ENCODE assay signal across 8 mouse cellular contexts in genomic region chr17:28523355-28524008, GRCm38 (mm10). TPM values are rescaled to one million over a fixed set of nuclear protein-coding genes. Genes with fewer than 3 reads are reported as not detected.
A peak's percentile ranks its signal among the peaks of the same experiment; 100 is the strongest.
DNase-seq lines count a peak whose midpoint lies in the region; ATAC-seq and TF ChIP-seq lines count a peak whose summit lies in the region.

No protein-coding gene starts in this region.

- no peak for DNase-seq in kidney, adult 2 months
- DNase-seq in kidney, postnatal 36 days = no peak
- DNase-seq in G1E (ENCODE audit: low spot score) = no peak
- DNase-seq in forebrain, postnatal 0 days = no peak
- DNase-seq in gastrocnemius, adult 8-10 months (ENCODE audit: low spot score in 2 of 2) = no peak
- no peak for DNase-seq in embryo, embryonic 10 days (ENCODE audit: low spot score)
- DNase-seq in Muller cell, postnatal 12 days (ENCODE audit: inconsistent ontology term) = no peak

- no peak for ATAC-seq in G1E (ENCODE audit: extremely low read depth, insufficient number of reproducible peaks, low FRiP score, poor library complexity, severe bottlenecking)
- no peak for ATAC-seq in forebrain, postnatal 0 days
- no peak; the same call in 1 of the 2 replicates for ATAC-seq in midbrain, embryonic 12.5 days (ENCODE audit: low FRiP score, low read depth)

- H3K4me2 ChIP-seq in forebrain, postnatal 0 days (ENCODE audit: low read depth) = peak overlapping the region; percentile 86
- H3K4me2 ChIP-seq in midbrain, embryonic 12.5 days (replicated peaks) = peak overlapping the region; percentile 95

- no peaks in the 10 kb centered on the region for H3K36me3 ChIP-seq in kidney, adult 2 months (ENCODE audit: control insufficient read depth, insufficient read depth, low read length)
- H3K36me3 ChIP-seq in G1E (replicated peaks) = peaks cover 7% of the 10 kb centered on the region
- H3K36me3 ChIP-seq in forebrain, postnatal 0 days (ENCODE audit: insufficient read depth) = no peaks in the 10 kb centered on the region
- H3K36me3 ChIP-seq in midbrain, embryonic 12.5 days = no peaks in the 10 kb centered on the region

- peak overlapping the region; percentile 100 for H3K9ac ChIP-seq in forebrain, postnatal 0 days
- H3K9ac ChIP-seq in midbrain, embryonic 12.5 days (replicated peaks) = peak overlapping the region; percentile 77

- no peak for TF ChIP-seq CTCF in kidney, adult 2 months (conservative IDR thresholded peaks at IDR 0.05; ENCODE audit: insufficient read depth, insufficient read length, low read depth, low read length)
- no peak for TF ChIP-seq CTCF in G1E (IDR thresholded peaks at IDR 0.05; ENCODE audit: low read depth, low read length)
- TF ChIP-seq CTCF in forebrain, postnatal 0 days (IDR thresholded peaks at IDR 0.05; ENCODE audit: low read depth) = no peak

- TF ChIP-seq POLR2A in kidney, adult 2 months (IDR thresholded peaks at IDR 0.05; ENCODE audit: low read depth, low read length) = no peak

- no peaks in the 10 kb centered on the region for H3K9me3 ChIP-seq in G1E (replicated peaks)
- H3K9me3 ChIP-seq in forebrain, postnatal 0 days (ENCODE audit: low read length) = no peaks in the 10 kb centered on the region
- H3K9me3 ChIP-seq in midbrain, embryonic 12.5 days = no peaks in the 10 kb centered on the region

- peak overlapping the region; percentile 62 for H3K4me3 ChIP-seq in kidney, adult 2 months (ENCODE audit: insufficient read depth, low read depth, low read length)
- peak overlapping the region; percentile 71 for H3K4me3 ChIP-seq in G1E (ENCODE audit: low read depth, low read length)
- H3K4me3 ChIP-seq in forebrain, postnatal 0 days (ENCODE audit: low read depth, low read length) = peak overlapping the region; percentile 82
- peak overlapping the region; percentile 70 for H3K4me3 ChIP-seq in midbrain, embryonic 12.5 days

- peaks cover 27% of the 10 kb centered on the region for H3K4me1 ChIP-seq in kidney, adult 2 months (ENCODE audit: control insufficient read depth, insufficient read depth, low read length)
- H3K4me1 ChIP-seq in G1E (ENCODE audit: insufficient read depth, low read depth, low read length) = peaks cover 46% of the 10 kb centered on the region
- H3K4me1 ChIP-seq in forebrain, postnatal 0 days (ENCODE audit: insufficient read depth) = peaks cover 9% of the 10 kb centered on the region; the same call in 1 of the 2 replicates
- H3K4me1 ChIP-seq in midbrain, embryonic 12.5 days = peaks cover 19% of the 10 kb centered on the region

- H3K27ac ChIP-seq in kidney, adult 2 months (ENCODE audit: insufficient read depth, low read depth, low read length) = peak overlapping the region; percentile 63
- peak overlapping the region; percentile 97 for H3K27ac ChIP-seq in forebrain, postnatal 0 days (ENCODE audit: low read depth, low read length)
- peak overlapping the region; percentile 86 for H3K27ac ChIP-seq in midbrain, embryonic 12.5 days (replicated peaks)

- H3K27me3 ChIP-seq in kidney, adult 2 months (replicated peaks; ENCODE audit: control insufficient read depth, insufficient read depth, low read length) = no peaks in the 10 kb centered on the region
- peaks cover 51% of the 10 kb centered on the region for H3K27me3 ChIP-seq in G1E (ENCODE audit: insufficient read depth, low read length)
- no peaks in the 10 kb centered on the region for H3K27me3 ChIP-seq in forebrain, postnatal 0 days (ENCODE audit: insufficient read depth, low read length)
- peaks cover 57% of the 10 kb centered on the region for H3K27me3 ChIP-seq in midbrain, embryonic 12.5 days

- WGBS in kidney, adult 2 months = 22% methylated on average over 28 of the region's 28 CpGs
- 8% methylated on average over 28 of the region's 28 CpGs for WGBS in forebrain, postnatal 0 days
- 7% methylated on average over 27 of the region's 28 CpGs for WGBS in midbrain, embryonic 12.5 days

RNA-seq across cellular contexts. Expression of gene Fkbp5, which starts 6.2 kb away (rescaled TPM):
- polyA plus RNA-seq in kidney, adult 2 months (2012; rRNA removed) = 13.4 and 14.3 TPM in 2 replicates
- total RNA-seq in G1E (2014; fragmentation: Nextera tagmentation) (11.7 and 16.4 TPM in 2 replicates), G1E (2017) (14.0 and 18.5 TPM in 2 replicates)
- 36.6 and 41.4 TPM in 2 replicates for polyA plus RNA-seq in G1E (2012)
- 26.6 and 37.3 TPM in 2 replicates for total RNA-seq in forebrain, postnatal 0 days (2014; rRNA removed)
- polyA plus RNA-seq in forebrain, postnatal 0 days (2015; fragmentation: Nextera tagmentation; extraction: Ambion mirVana) = 18.3 and 21.1 TPM in 2 replicates
- 32.7 and 38.2 TPM in 2 replicates for polyA plus RNA-seq in midbrain, embryonic 12.5 days (2016; fragmentation: Nextera tagmentation; extraction: Ambion mirVana)
- 100 to 1,000 TPM in 1 of 4 experiments, 10 to 100 TPM in 3; 39.2 to 148 (median 53.2) TPM for total RNA-seq in gastrocnemius, adult 8-10 months (2022)

RNA-seq across cellular contexts. Expression of gene Armc12, which starts 7.1 kb away (rescaled TPM):
- polyA plus RNA-seq in kidney, adult 2 months (2012; rRNA removed) = 0.20 TPM in 1 of 2 replicates, not detected in the other
- not detected in 2 replicates for total RNA-seq in G1E (2014; fragmentation: Nextera tagmentation)
- not detected in 2 replicates for total RNA-seq in G1E (2017)
- polyA plus RNA-seq in G1E (2012) = 0.07 TPM in 1 of 2 replicates, not detected in the other
- total RNA-seq in forebrain, postnatal 0 days (2014; rRNA removed) = 0.15 TPM in 1 of 2 replicates, not detected in the other
- polyA plus RNA-seq in forebrain, postnatal 0 days (2015; fragmentation: Nextera tagmentation; extraction: Ambion mirVana) = not detected in 2 replicates
- polyA plus RNA-seq in midbrain, embryonic 12.5 days (2016; fragmentation: Nextera tagmentation; extraction: Ambion mirVana) = not detected in 2 replicates
- not detected for total RNA-seq in gastrocnemius, adult 8-10 months (2022)

RNA-seq across cellular contexts. Expression of gene Clpsl2, which starts 25.7 kb away (rescaled TPM):
- polyA plus RNA-seq in kidney, adult 2 months (2012; rRNA removed) = not detected in 2 replicates
- total RNA-seq in G1E (2014; fragmentation: Nextera tagmentation) = not detected in 2 replicates
- not detected in 2 replicates for total RNA-seq in G1E (2017)
- polyA plus RNA-seq in G1E (2012) = not detected in 2 replicates
- not detected in 2 replicates for total RNA-seq in forebrain, postnatal 0 days (2014; rRNA removed)
- not detected in 2 replicates for polyA plus RNA-seq in forebrain, postnatal 0 days (2015; fragmentation: Nextera tagmentation; extraction: Ambion mirVana)
- not detected in 2 replicates for polyA plus RNA-seq in midbrain, embryonic 12.5 days (2016; fragmentation: Nextera tagmentation; extraction: Ambion mirVana)
- not detected for total RNA-seq in gastrocnemius, adult 8-10 months (2022)

RNA-seq across cellular contexts. Expression of gene Clps, which starts 37.1 kb away (rescaled TPM):
- 0.35 and 2.0 TPM in 2 replicates for polyA plus RNA-seq in kidney, adult 2 months (2012; rRNA removed)
- not detected in 2 replicates for total RNA-seq in G1E (2014; fragmentation: Nextera tagmentation)
- not detected in 2 replicates for total RNA-seq in G1E (2017)
- not detected in 2 replicates for polyA plus RNA-seq in G1E (2012)
- total RNA-seq in forebrain, postnatal 0 days (2014; rRNA removed) = not detected in 2 replicates
- not detected in 2 replicates for polyA plus RNA-seq in forebrain, postnatal 0 days (2015; fragmentation: Nextera tagmentation; extraction: Ambion mirVana)
- polyA plus RNA-seq in midbrain, embryonic 12.5 days (2016; fragmentation: Nextera tagmentation; extraction: Ambion mirVana) = not detected in 2 replicates
- not detected for total RNA-seq in gastrocnemius, adult 8-10 months (2022)

RNA-seq across cellular contexts. Expression of gene Lhfpl5, which starts 52.0 kb away (rescaled TPM):
- polyA plus RNA-seq in kidney, adult 2 months (2012; rRNA removed) = 0.19 and 0.41 TPM in 2 replicates
- not detected in 2 replicates for total RNA-seq in G1E (2014; fragmentation: Nextera tagmentation)
- not detected in 2 replicates for total RNA-seq in G1E (2017)
- polyA plus RNA-seq in G1E (2012) = not detected in 2 replicates
- total RNA-seq in forebrain, postnatal 0 days (2014; rRNA removed) = 10.6 and 11.9 TPM in 2 replicates
- 11.4 and 13.2 TPM in 2 replicates for polyA plus RNA-seq in forebrain, postnatal 0 days (2015; fragmentation: Nextera tagmentation; extraction: Ambion mirVana)
- 1.7 TPM in 2 replicates for polyA plus RNA-seq in midbrain, embryonic 12.5 days (2016; fragmentation: Nextera tagmentation; extraction: Ambion mirVana)
- not detected for total RNA-seq in gastrocnemius, adult 8-10 months (2022)
